Mouse (Mus musculus): ENCODE measurements around the gene Itgb7. TPM values are rescaled to one million over a fixed set of nuclear protein-coding genes. Genes with fewer than 3 reads are reported as not detected.

Itgb7 gene
- polyA plus RNA-seq, 1 experiment, result 2.0 TPM

DNA sequence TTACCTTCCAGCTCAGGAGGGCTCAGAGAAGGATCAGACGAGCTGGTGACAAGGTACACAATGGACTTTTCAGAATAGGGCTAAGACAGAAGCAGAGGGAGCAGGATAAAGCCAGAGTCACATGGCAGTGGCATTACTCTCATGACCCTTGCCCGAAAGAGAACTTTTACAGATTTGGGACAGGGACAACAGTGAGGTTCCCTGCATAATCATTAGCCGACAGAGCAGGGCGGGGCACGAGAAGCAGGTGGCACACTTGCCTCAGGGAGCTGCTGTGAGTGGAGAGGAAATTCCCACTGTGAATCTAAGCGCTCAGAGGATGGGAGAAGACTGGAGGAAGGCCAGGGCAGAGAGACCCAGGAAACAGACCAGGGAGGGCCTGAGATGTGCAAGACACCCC, 42.9 kb downstream of the Itgb7 start:
- H3K4me2 ChIP-seq (ENCODE audit: low read depth), result no peak overlapping the region
- TF ChIP-seq CEBPB (IDR thresholded peaks at IDR 0.05; ENCODE audit: insufficient read depth, poor library complexity, severe bottlenecking), result no peak
- no peak for TF ChIP-seq TCF12 (IDR thresholded peaks at IDR 0.05; ENCODE audit: insufficient read depth, poor library complexity, severe bottlenecking)
- no peak for TF ChIP-seq USF1 (IDR thresholded peaks at IDR 0.05; ENCODE audit: low read depth)
- no peak for TF ChIP-seq POLR2AphosphoS2 (IDR thresholded peaks at IDR 0.05; ENCODE audit: insufficient read length, low read depth)
- no peak for TF ChIP-seq SRF (IDR thresholded peaks at IDR 0.05; ENCODE audit: control insufficient read depth, insufficient read length, low read depth)
- no peak for TF ChIP-seq TCF3 (IDR thresholded peaks at IDR 0.05; ENCODE audit: insufficient read length, low read depth)
- no peak for TF ChIP-seq MYOD1 (IDR thresholded peaks at IDR 0.05; ENCODE audit: control insufficient read depth in 1 of 3, insufficient read length in 2 of 3, low read depth in 2 of 3)
- TF ChIP-seq E2F4 (IDR thresholded peaks at IDR 0.05; ENCODE audit: insufficient read depth), result no peak
- no peak for TF ChIP-seq REST (IDR thresholded peaks at IDR 0.05; ENCODE audit: insufficient read depth, insufficient read length)
- TF ChIP-seq POLR2A (IDR thresholded peaks at IDR 0.05; ENCODE audit: insufficient read length, low read depth), result no peak
- no peak for TF ChIP-seq MAX (IDR thresholded peaks at IDR 0.05; ENCODE audit: low read depth)
- no peak for TF ChIP-seq MYOG (IDR thresholded peaks at IDR 0.05; ENCODE audit: control insufficient read depth in 1 of 3, insufficient read depth in 1 of 3, insufficient read length in 2 of 3, low read depth in 2 of 3)
- H3K79me2 ChIP-seq (ENCODE audit: control insufficient read depth, insufficient read depth), result no peaks in the 10 kb centered on the region
- no peaks in the 10 kb centered on the region for H3K36me3 ChIP-seq (ENCODE audit: control insufficient read depth, insufficient read depth)
- no peak overlapping the region for H3K4me3 ChIP-seq
- no peak overlapping the region for H3ac ChIP-seq (ENCODE audit: control insufficient read depth, insufficient read length)
- H3K27me3 ChIP-seq (ENCODE audit: control insufficient read depth, insufficient read depth, insufficient read length), result no peaks in the 10 kb centered on the region

DNA sequence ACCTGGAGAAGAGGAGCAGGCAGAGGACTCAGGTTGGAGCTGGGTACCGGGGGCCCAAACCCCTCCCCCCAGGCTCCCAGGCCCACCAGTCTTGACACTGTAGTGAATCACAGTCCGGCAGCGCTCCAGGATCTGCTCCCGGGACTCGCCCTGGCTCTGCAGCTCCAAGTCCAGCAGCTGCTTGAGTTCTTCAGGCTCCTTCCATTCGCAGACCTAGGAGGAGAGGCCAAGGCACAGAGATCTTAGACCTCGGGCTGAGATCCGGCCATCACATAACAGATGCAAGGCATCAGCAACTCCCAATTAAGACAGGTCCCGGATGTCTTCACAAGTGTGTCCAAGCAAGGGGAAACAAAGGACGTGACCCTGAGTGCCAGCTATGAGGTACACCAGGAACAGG, 43.6 kb downstream of the Itgb7 start:
- Histone ChIP-seq H3K36me3 (ENCODE audit: control insufficient read depth, insufficient read depth) (no peaks in the 10 kb centered on the region), H3K27me3 (ENCODE audit: control insufficient read depth, insufficient read depth, insufficient read length) (no peaks in the 10 kb centered on the region), H3K79me2 (ENCODE audit: control insufficient read depth, insufficient read depth) (no peaks in the 10 kb centered on the region), H3ac (ENCODE audit: control insufficient read depth, insufficient read length) (no peak overlapping the region), H3K4me3 (no peak overlapping the region), H3K4me2 (ENCODE audit: low read depth) (no peak overlapping the region)
- TF ChIP-seq MAX (IDR thresholded peaks at IDR 0.05; ENCODE audit: low read depth) (no peak), USF1 (IDR thresholded peaks at IDR 0.05; ENCODE audit: low read depth) (no peak), REST (IDR thresholded peaks at IDR 0.05; ENCODE audit: insufficient read depth, insufficient read length) (no peak)

DNA sequence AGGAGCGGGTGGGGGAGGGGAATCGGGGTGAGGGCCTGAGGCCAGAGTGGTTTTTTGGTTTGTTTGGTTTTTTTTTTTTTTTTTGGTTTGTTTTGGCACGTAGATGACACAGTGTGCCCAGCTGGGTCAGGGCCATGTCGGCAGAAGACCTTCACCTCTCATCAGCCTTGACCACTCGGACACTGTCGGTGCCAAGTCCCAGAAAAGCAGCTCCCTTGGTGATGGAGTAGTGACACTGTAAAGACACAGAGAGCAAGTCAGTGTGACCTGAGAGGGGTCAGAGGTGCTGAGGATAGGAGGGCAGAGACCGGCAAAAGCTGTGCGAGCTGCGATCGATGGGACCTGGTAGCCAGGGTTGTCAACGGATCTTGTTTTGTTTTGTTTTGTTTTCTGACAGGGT, 45.5 kb downstream of the Itgb7 start:
- H3ac ChIP-seq (ENCODE audit: control insufficient read depth, insufficient read length), result no peak overlapping the region
- TF ChIP-seq MYOD1 (IDR thresholded peaks at IDR 0.05; ENCODE audit: control insufficient read depth in 1 of 3, insufficient read length in 2 of 3, low read depth in 2 of 3), result no peak
- TF ChIP-seq REST (IDR thresholded peaks at IDR 0.05; ENCODE audit: insufficient read depth, insufficient read length), result no peak
- no peak for TF ChIP-seq TCF3 (IDR thresholded peaks at IDR 0.05; ENCODE audit: insufficient read length, low read depth)
- TF ChIP-seq TCF12 (IDR thresholded peaks at IDR 0.05; ENCODE audit: insufficient read depth, poor library complexity, severe bottlenecking), result no peak
- no peak for TF ChIP-seq MYOG (IDR thresholded peaks at IDR 0.05; ENCODE audit: control insufficient read depth in 1 of 3, insufficient read depth in 1 of 3, insufficient read length in 2 of 3, low read depth in 2 of 3)
- no peak for TF ChIP-seq SRF (IDR thresholded peaks at IDR 0.05; ENCODE audit: control insufficient read depth, insufficient read length, low read depth)
- TF ChIP-seq POLR2AphosphoS2 (IDR thresholded peaks at IDR 0.05; ENCODE audit: insufficient read length, low read depth), result no peak
- TF ChIP-seq MAX (IDR thresholded peaks at IDR 0.05; ENCODE audit: low read depth), result no peak
- no peak for TF ChIP-seq E2F4 (IDR thresholded peaks at IDR 0.05; ENCODE audit: insufficient read depth)
- TF ChIP-seq CEBPB (IDR thresholded peaks at IDR 0.05; ENCODE audit: insufficient read depth, poor library complexity, severe bottlenecking), result no peak
- no peak for TF ChIP-seq POLR2A (IDR thresholded peaks at IDR 0.05; ENCODE audit: insufficient read length, low read depth)
- TF ChIP-seq USF1 (IDR thresholded peaks at IDR 0.05; ENCODE audit: low read depth), result no peak
- no peaks in the 10 kb centered on the region for H3K27me3 ChIP-seq (ENCODE audit: control insufficient read depth, insufficient read depth, insufficient read length)
- H3K79me2 ChIP-seq (ENCODE audit: control insufficient read depth, insufficient read depth), result no peaks in the 10 kb centered on the region
- H3K4me3 ChIP-seq, result no peak overlapping the region
- H3K36me3 ChIP-seq (ENCODE audit: control insufficient read depth, insufficient read depth), result no peaks in the 10 kb centered on the region
- no peak overlapping the region for H3K4me2 ChIP-seq (ENCODE audit: low read depth)

DNA sequence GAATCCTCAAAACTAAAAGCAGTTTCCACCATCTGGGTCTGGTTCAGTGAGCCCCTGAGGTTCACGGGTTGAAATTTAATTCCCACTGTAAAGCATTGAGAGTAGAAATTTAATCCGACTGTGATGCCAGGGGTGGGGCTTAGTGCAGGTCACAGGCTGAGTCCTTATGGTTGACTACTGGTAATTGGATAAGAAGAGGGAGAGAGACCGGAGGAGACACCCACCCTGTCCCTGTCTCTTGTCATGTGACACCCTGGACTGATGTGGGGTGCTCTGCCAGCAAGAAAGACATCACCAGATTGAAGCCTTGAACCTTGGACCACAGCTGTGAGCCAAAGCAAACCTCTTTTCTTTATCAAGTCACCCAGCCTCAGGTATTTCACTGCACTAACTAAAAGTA, 48.7 kb downstream of the Itgb7 start:
- no peaks in the 10 kb centered on the region for H3K27me3 ChIP-seq (ENCODE audit: control insufficient read depth, insufficient read depth, insufficient read length)
- H3K36me3 ChIP-seq (ENCODE audit: control insufficient read depth, insufficient read depth), result no peaks in the 10 kb centered on the region
- no peaks in the 10 kb centered on the region for H3K79me2 ChIP-seq (ENCODE audit: control insufficient read depth, insufficient read depth)
- no peak for TF ChIP-seq USF1 (IDR thresholded peaks at IDR 0.05; ENCODE audit: low read depth)
- no peak for TF ChIP-seq MAX (IDR thresholded peaks at IDR 0.05; ENCODE audit: low read depth)
- no peak for TF ChIP-seq MYOG (IDR thresholded peaks at IDR 0.05; ENCODE audit: control insufficient read depth in 1 of 3, insufficient read depth in 1 of 3, insufficient read length in 2 of 3, low read depth in 2 of 3)
- no peak for TF ChIP-seq TCF12 (IDR thresholded peaks at IDR 0.05; ENCODE audit: insufficient read depth, poor library complexity, severe bottlenecking)
- no peak for TF ChIP-seq MYOD1 (IDR thresholded peaks at IDR 0.05; ENCODE audit: control insufficient read depth in 1 of 3, insufficient read length in 2 of 3, low read depth in 2 of 3)
- no peak for TF ChIP-seq E2F4 (IDR thresholded peaks at IDR 0.05; ENCODE audit: insufficient read depth)
- TF ChIP-seq CEBPB (IDR thresholded peaks at IDR 0.05; ENCODE audit: insufficient read depth, poor library complexity, severe bottlenecking), result no peak
- no peak for TF ChIP-seq TCF3 (IDR thresholded peaks at IDR 0.05; ENCODE audit: insufficient read length, low read depth)
- TF ChIP-seq POLR2A (IDR thresholded peaks at IDR 0.05; ENCODE audit: insufficient read length, low read depth), result no peak
- no peak for TF ChIP-seq SRF (IDR thresholded peaks at IDR 0.05; ENCODE audit: control insufficient read depth, insufficient read length, low read depth)
- TF ChIP-seq POLR2AphosphoS2 (IDR thresholded peaks at IDR 0.05; ENCODE audit: insufficient read length, low read depth), result no peak
- no peak for TF ChIP-seq REST (IDR thresholded peaks at IDR 0.05; ENCODE audit: insufficient read depth, insufficient read length)
- H3K4me3 ChIP-seq, result no peak overlapping the region
- H3ac ChIP-seq (ENCODE audit: control insufficient read depth, insufficient read length), result no peak overlapping the region
- H3K4me2 ChIP-seq (ENCODE audit: low read depth), result no peak overlapping the region

- Histone ChIP-seq H3K36me3 (ENCODE audit: control insufficient read depth, insufficient read depth) (no peaks in the 10 kb centered on the region), H3ac (ENCODE audit: control insufficient read depth, insufficient read length) (no peak overlapping the region), H3K79me2 (ENCODE audit: control insufficient read depth, insufficient read depth) (no peaks in the 10 kb centered on the region)
Measured at GRCm38 (mm10) chr15:102179924-102180323, 51.8 kb downstream of the Itgb7 start.

More at GRCm38 (mm10) chr15:102179924-102180323, 51.8 kb downstream of the Itgb7 start:
- no peak overlapping the region for H3K4me2 ChIP-seq (ENCODE audit: low read depth)
- no peak for TF ChIP-seq MYOD1 (IDR thresholded peaks at IDR 0.05; ENCODE audit: control insufficient read depth in 1 of 3, insufficient read length in 2 of 3, low read depth in 2 of 3)
- no peak for TF ChIP-seq E2F4 (IDR thresholded peaks at IDR 0.05; ENCODE audit: insufficient read depth)
- no peak for TF ChIP-seq MYOG (IDR thresholded peaks at IDR 0.05; ENCODE audit: control insufficient read depth in 1 of 3, insufficient read depth in 1 of 3, insufficient read length in 2 of 3, low read depth in 2 of 3)
- no peak for TF ChIP-seq USF1 (IDR thresholded peaks at IDR 0.05; ENCODE audit: low read depth)
- no peak for TF ChIP-seq POLR2AphosphoS2 (IDR thresholded peaks at IDR 0.05; ENCODE audit: insufficient read length, low read depth)
- no peak for TF ChIP-seq SRF (IDR thresholded peaks at IDR 0.05; ENCODE audit: control insufficient read depth, insufficient read length, low read depth)
- no peak for TF ChIP-seq CEBPB (IDR thresholded peaks at IDR 0.05; ENCODE audit: insufficient read depth, poor library complexity, severe bottlenecking)
- no peak for TF ChIP-seq POLR2A (IDR thresholded peaks at IDR 0.05; ENCODE audit: insufficient read length, low read depth)
- no peak overlapping the region for H3K4me3 ChIP-seq
- no peaks in the 10 kb centered on the region for H3K27me3 ChIP-seq (ENCODE audit: control insufficient read depth, insufficient read depth, insufficient read length)
